In the genomic region with DNA sequence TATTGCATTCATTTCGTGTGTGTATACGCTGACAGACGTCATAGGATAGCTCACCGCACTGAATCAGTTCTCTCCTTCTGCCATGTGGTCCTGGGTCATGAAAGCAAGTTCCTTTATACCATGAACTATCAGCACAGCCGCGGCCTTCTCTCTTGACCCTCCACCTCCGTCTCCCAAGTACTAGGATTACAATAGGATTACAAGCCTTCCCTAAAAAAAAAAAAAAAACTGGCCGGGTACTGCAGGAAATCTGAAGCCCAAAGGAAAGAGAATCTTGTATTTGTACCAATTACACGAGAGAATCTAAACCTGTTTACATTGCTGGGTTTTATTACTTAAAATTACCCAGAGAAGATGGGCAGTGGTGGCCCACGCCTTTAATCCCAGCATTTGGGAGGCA, we compare ENCODE assay signal across 13 mouse cellular contexts. TPM values are rescaled to one million over a fixed set of nuclear protein-coding genes. Genes with fewer than 3 reads are reported as not detected.
DNase-seq lines count a peak whose midpoint lies in the region; ATAC-seq and TF ChIP-seq lines count a peak whose summit lies in the region.
"Had no signal": no experiment of that assay in that cellular context is flagged by ENCODE, and none has a peak within 500 bp of the region (broad histone marks: within the 10 kb centered on the region; RNA-seq: fewer than 3 reads in every experiment).

No protein-coding gene starts in this region.

- no peak overlapping the region for H3K9ac ChIP-seq in heart, embryonic 14.5 days (ENCODE audit: low read length)
- H3K9ac ChIP-seq in heart, adult 2 months (ENCODE audit: low read depth, low read length), result no peak overlapping the region
- H3K9ac ChIP-seq in midbrain, embryonic 13.5 days (replicated peaks), result no peak overlapping the region
- H3K9ac ChIP-seq in midbrain, embryonic 11.5 days (ENCODE audit: low read length), result no peak overlapping the region
- H3K9ac ChIP-seq in heart, postnatal 0 days (replicated peaks; ENCODE audit: low read depth, low read length), result no peak overlapping the region

- TF ChIP-seq EP300 in heart, adult 2 months (IDR thresholded peaks at IDR 0.05; ENCODE audit: insufficient read depth, low read depth, low read length), result no peak
- TF ChIP-seq EP300 in heart, postnatal 0 days (IDR thresholded peaks at IDR 0.05; ENCODE audit: low read depth), result no peak

- H3K27ac ChIP-seq in heart, embryonic 14.5 days (replicated peaks in 1 of 2; ENCODE audit: control insufficient read depth in 1 of 2, insufficient read depth in 1 of 2, low read depth in 2 of 2, low read length in 2 of 2), result peak overlapping the region in 1 of 2 experiments; percentile 82; a peak in 2 of 4 replicates
- H3K27ac ChIP-seq in heart, adult 2 months, result no peak overlapping the region
- no peak overlapping the region for H3K27ac ChIP-seq in midbrain, embryonic 13.5 days
- H3K27ac ChIP-seq in midbrain, embryonic 11.5 days (ENCODE audit: low read depth, low read length), result no peak overlapping the region
- H3K27ac ChIP-seq in heart, postnatal 0 days (ENCODE audit: low read depth), result peak overlapping the region; percentile 92

- no peak for ATAC-seq in heart, embryonic 14.5 days (ENCODE audit: insufficient number of reproducible peaks, insufficient read depth, low FRiP score, low read depth)
- no peak for ATAC-seq in midbrain, embryonic 13.5 days
- ATAC-seq in midbrain, embryonic 11.5 days (ENCODE audit: low FRiP score), result no peak
- no peak for ATAC-seq in heart, postnatal 0 days (ENCODE audit: insufficient read depth, low read depth)

- 49% methylated on average over 10 of the region's 10 CpGs for WGBS in heart, embryonic 14.5 days
- 53% methylated on average over 10 of the region's 10 CpGs for WGBS in heart, adult 2 months
- WGBS in midbrain, embryonic 13.5 days, result 33% methylated on average over 10 of the region's 10 CpGs
- WGBS in midbrain, embryonic 11.5 days, result 37% methylated on average over 10 of the region's 10 CpGs
- WGBS in heart, postnatal 0 days, result 50% methylated on average over 10 of the region's 10 CpGs

- no peak for DNase-seq in heart, adult 2 months
- DNase-seq in midbrain, embryonic 11.5 days (ENCODE audit: low spot score, missing footprints), result no peak
- no peak for DNase-seq in heart, postnatal 0 days (ENCODE audit: low spot score)
- DNase-seq in gastrocnemius, postnatal 4 days (ENCODE audit: low spot score in 2 of 2), result no peak
- no peak for DNase-seq in urinary bladder, postnatal 36 days (ENCODE audit: low spot score in 2 of 2)
- DNase-seq: cerebellum, postnatal 10 days; gastrocnemius, postnatal 36 days; right cerebral cortex, postnatal 25 days had no signal

- intact Hi-C loops in heart, adult 2 months (cut with DNase I), result loop anchor here (5.0 kb wide), 1 partner anchor 88 kb away; no protein-coding TSS in a partner anchor

- H3K4me2 ChIP-seq in heart, embryonic 14.5 days (ENCODE audit: low read length), result peak overlapping the region; percentile 68
- H3K4me2 ChIP-seq in midbrain, embryonic 13.5 days (replicated peaks), result peak overlapping the region; percentile 62; the same call in 1 of the 2 replicates
- no peak overlapping the region for H3K4me2 ChIP-seq in midbrain, embryonic 11.5 days
- no peak overlapping the region; the same call in 1 of the 2 replicates for H3K4me2 ChIP-seq in heart, postnatal 0 days (ENCODE audit: low read depth, low read length)
- peak overlapping the region; percentile 28 for H3K4me2 ChIP-seq in myocyte (ENCODE audit: low read depth)

- no peak overlapping the region; a peak in 1 of 4 replicates for H3K4me3 ChIP-seq in heart, embryonic 14.5 days (ENCODE audit: control insufficient read depth in 1 of 2, insufficient read depth in 1 of 2, low read depth in 1 of 2, low read length in 2 of 2)
- H3K4me3 ChIP-seq in heart, adult 2 months, result no peak overlapping the region
- no peak overlapping the region for H3K4me3 ChIP-seq in midbrain, embryonic 13.5 days (replicated peaks)
- H3K4me3 ChIP-seq in midbrain, embryonic 11.5 days (ENCODE audit: low read depth, low read length), result no peak overlapping the region
- H3K4me3 ChIP-seq in heart, postnatal 0 days (ENCODE audit: low read depth, low read length), result no peak overlapping the region
- peak overlapping the region; percentile 75 for H3K4me3 ChIP-seq in myocyte

- no peak for TF ChIP-seq POLR2A in heart, adult 2 months (IDR thresholded peaks at IDR 0.05; ENCODE audit: insufficient read depth, low read depth, low read length)
- no peak for TF ChIP-seq POLR2A in myocyte (IDR thresholded peaks at IDR 0.05; ENCODE audit: insufficient read length, low read depth)

- no peak for TF ChIP-seq CTCF in heart, adult 2 months (IDR thresholded peaks at IDR 0.05)
- no peak for TF ChIP-seq CTCF in heart, postnatal 0 days (IDR thresholded peaks at IDR 0.05; ENCODE audit: low read depth)

- H3K27me3 ChIP-seq in heart, embryonic 14.5 days (ENCODE audit: control insufficient read depth, insufficient read depth, low read length), result no peaks in the 10 kb centered on the region
- H3K27me3 ChIP-seq in heart, adult 2 months (ENCODE audit: control insufficient read depth, insufficient read depth, low read length), result no peaks in the 10 kb centered on the region
- H3K27me3 ChIP-seq in midbrain, embryonic 13.5 days, result peaks cover 33% of the 10 kb centered on the region
- H3K27me3 ChIP-seq in midbrain, embryonic 11.5 days (ENCODE audit: control insufficient read depth, insufficient read depth, low read length), result peaks cover 16% of the 10 kb centered on the region
- H3K27me3 ChIP-seq in heart, postnatal 0 days (ENCODE audit: control insufficient read depth, insufficient read depth, low read length), result no peaks in the 10 kb centered on the region
- no peaks in the 10 kb centered on the region for H3K27me3 ChIP-seq in myocyte (ENCODE audit: control insufficient read depth, insufficient read depth, insufficient read length)

- H3K79me2 ChIP-seq in heart, adult 2 months (replicated peaks; ENCODE audit: control insufficient read depth, insufficient read depth, low read length), result no peaks in the 10 kb centered on the region
- peaks cover 33% of the 10 kb centered on the region for H3K79me2 ChIP-seq in myocyte (ENCODE audit: control insufficient read depth, insufficient read depth)

- H3ac ChIP-seq in myocyte (ENCODE audit: control insufficient read depth, insufficient read length), result no peak overlapping the region

- H3K36me3 ChIP-seq in heart, embryonic 14.5 days (ENCODE audit: control insufficient read depth, insufficient read depth, low read length), result peaks cover 12% of the 10 kb centered on the region
- peaks cover 17% of the 10 kb centered on the region for H3K36me3 ChIP-seq in heart, adult 2 months (ENCODE audit: control insufficient read depth, insufficient read depth, low read length)
- H3K36me3 ChIP-seq in midbrain, embryonic 13.5 days, result no peaks in the 10 kb centered on the region
- no peaks in the 10 kb centered on the region for H3K36me3 ChIP-seq in midbrain, embryonic 11.5 days (ENCODE audit: control insufficient read depth, insufficient read depth, low read length)
- 0 out of 2 replicates have a peak, but pooled peaks cover 5% of the 10 kb centered on the region for H3K36me3 ChIP-seq in heart, postnatal 0 days (replicated peaks; ENCODE audit: control insufficient read depth, insufficient read depth, low read length)
- H3K36me3 ChIP-seq in myocyte (ENCODE audit: control insufficient read depth, insufficient read depth), result peaks cover 2% of the 10 kb centered on the region

- H3K4me1 ChIP-seq in heart, embryonic 14.5 days (ENCODE audit: control insufficient read depth in 2 of 2, insufficient read depth in 2 of 2, low read length in 2 of 2), result peaks cover 9 to 53% of the 10 kb centered on the region in 2 experiments
- peaks cover 6% of the 10 kb centered on the region for H3K4me1 ChIP-seq in heart, adult 2 months (ENCODE audit: control insufficient read depth, insufficient read depth, low read length)
- peaks cover 32% of the 10 kb centered on the region for H3K4me1 ChIP-seq in midbrain, embryonic 13.5 days (replicated peaks)
- peaks cover 12% of the 10 kb centered on the region for H3K4me1 ChIP-seq in midbrain, embryonic 11.5 days (ENCODE audit: control insufficient read depth, insufficient read depth, low read length)
- H3K4me1 ChIP-seq in heart, postnatal 0 days (ENCODE audit: control insufficient read depth, insufficient read depth), result peaks cover 46% of the 10 kb centered on the region

- H3K9me3 ChIP-seq in heart, embryonic 14.5 days (ENCODE audit: control insufficient read depth, low read length), result no peaks in the 10 kb centered on the region
- no peaks in the 10 kb centered on the region for H3K9me3 ChIP-seq in midbrain, embryonic 13.5 days
- H3K9me3 ChIP-seq in midbrain, embryonic 11.5 days (ENCODE audit: control insufficient read depth, low read length), result no peaks in the 10 kb centered on the region
- no peaks in the 10 kb centered on the region for H3K9me3 ChIP-seq in heart, postnatal 0 days (replicated peaks; ENCODE audit: control insufficient read depth, low read length)
- H3K9me3 ChIP-seq: megakaryocyte, embryonic 14.5 days had no signal

TF ChIP-seq in myocyte, 11 proteins besides CTCF, POLR2A, EP300 and RAD21 (continues in another document):
- TF ChIP-seq E2F4 (IDR thresholded peaks at IDR 0.05; ENCODE audit: insufficient read depth) (no peak), TCF3 (IDR thresholded peaks at IDR 0.05; ENCODE audit: insufficient read length, low read depth) (no peak), CEBPB (IDR thresholded peaks at IDR 0.05; ENCODE audit: insufficient read depth, poor library complexity, severe bottlenecking) (no peak)

RNA-seq across cellular contexts. Expression of gene Slf2, which starts 1.3 kb away (rescaled TPM):
- 46.4 and 47.0 TPM in 2 replicates for polyA plus RNA-seq in heart, embryonic 14.5 days (2014; fragmentation: Nextera tagmentation; extraction: Ambion mirVana)
- total RNA-seq in heart, adult 2 months (2021), result 10 to 100 TPM; 18.4 to 23.0 TPM
- polyA plus RNA-seq in heart, adult 2 months (2012; rRNA removed), result 14.3 and 16.6 TPM in 2 replicates
- 30.0 and 30.2 TPM in 2 replicates for polyA plus RNA-seq in midbrain, embryonic 13.5 days (2015; fragmentation: Nextera tagmentation; extraction: Ambion mirVana)
- 38.7 and 44.3 TPM in 2 replicates for polyA plus RNA-seq in midbrain, embryonic 11.5 days (2014; fragmentation: Nextera tagmentation; extraction: Ambion mirVana)
- 19.3 and 30.6 TPM in 2 replicates for total RNA-seq in heart, postnatal 0 days (2014; rRNA removed; ENCODE audit: low replicate concordance)
- 17.3 and 20.5 TPM in 2 replicates for polyA plus RNA-seq in heart, postnatal 0 days (2015; fragmentation: Nextera tagmentation; extraction: Ambion mirVana)
- 6.6 TPM for polyA plus RNA-seq in myocyte (2012; fragmentation: generic; extraction: Trizol)
- 10 to 100 TPM; 46.8 to 52.4 TPM for total RNA-seq in gastrocnemius, postnatal 4 days (2021)

RNA-seq across cellular contexts. Expression of gene Sema4g, which starts 59.2 kb away (rescaled TPM):
- polyA plus RNA-seq in heart, embryonic 14.5 days (2014; fragmentation: Nextera tagmentation; extraction: Ambion mirVana), result 0.80 and 0.92 TPM in 2 replicates
- under 1 TPM; 0.32 to 0.37 TPM for total RNA-seq in heart, adult 2 months (2021)
- polyA plus RNA-seq in heart, adult 2 months (2012; rRNA removed), result 0.94 and 1.2 TPM in 2 replicates
- 13.4 and 15.7 TPM in 2 replicates for polyA plus RNA-seq in midbrain, embryonic 13.5 days (2015; fragmentation: Nextera tagmentation; extraction: Ambion mirVana)
- polyA plus RNA-seq in midbrain, embryonic 11.5 days (2014; fragmentation: Nextera tagmentation; extraction: Ambion mirVana), result 4.4 and 4.7 TPM in 2 replicates
- total RNA-seq in heart, postnatal 0 days (2014; rRNA removed; ENCODE audit: low replicate concordance), result 0.85 and 1.1 TPM in 2 replicates
- polyA plus RNA-seq in heart, postnatal 0 days (2015; fragmentation: Nextera tagmentation; extraction: Ambion mirVana), result 0.10 and 0.14 TPM in 2 replicates
- polyA plus RNA-seq in myocyte (2012; fragmentation: generic; extraction: Trizol), result 0.43 TPM
- total RNA-seq in gastrocnemius, postnatal 4 days (2021), result 1 to 10 TPM; 2.5 to 3.4 TPM
- total RNA-seq: neutrophil, adult 5-6 weeks had no signal

Comparison
In these comparisons a context has a peak if more than half of its experiments do, and no peak if none do; other contexts are left out.
1. H3K4me2 ChIP-seq: peak in heart, embryonic 14.5 days (single experiment), midbrain, embryonic 13.5 days (single experiment) and myocyte (single experiment); none in midbrain, embryonic 11.5 days (single experiment) and heart, postnatal 0 days (single experiment).